8 mouse cellular contexts compared by ENCODE assay signal in genomic region chr9:50776162-50776760, GRCm38 (mm10). TPM values are rescaled to one million over a fixed set of nuclear protein-coding genes. Genes with fewer than 3 reads are reported as not detected.
DNase-seq lines count a peak whose midpoint lies in the region; ATAC-seq and TF ChIP-seq lines count a peak whose summit lies in the region.

No protein-coding gene starts in this region.

- TF ChIP-seq CTCF in intestine, postnatal 0 days (IDR thresholded peaks at IDR 0.05; ENCODE audit: low read depth), result no peak

- WGBS in liver, embryonic 11.5 days, result 60% methylated on average over 11 of the region's 11 CpGs
- WGBS in embryonic facial prominence, embryonic 14.5 days, result 63% methylated on average over 11 of the region's 11 CpGs
- 28% methylated on average over 11 of the region's 11 CpGs for WGBS in intestine, postnatal 0 days
- 50% methylated on average over 11 of the region's 11 CpGs for WGBS in neural tube, embryonic 14.5 days

- DNase-seq in liver, embryonic 11.5 days (ENCODE audit: low spot score), result no peak
- DNase-seq in liver, result no peak
- no peak for DNase-seq in embryonic facial prominence, embryonic 14.5 days (ENCODE audit: low spot score)
- DNase-seq in gastrocnemius, postnatal 10 days, result no peak
- DNase-seq in left cerebral cortex, adult 18-20 months (ENCODE audit: low spot score in 2 of 2), result no peak

- no peaks in the 10 kb centered on the region for H3K9me3 ChIP-seq in liver, embryonic 11.5 days (ENCODE audit: control insufficient read depth, low read length)
- H3K9me3 ChIP-seq in embryonic facial prominence, embryonic 14.5 days (ENCODE audit: control insufficient read depth, low read length), result no peaks in the 10 kb centered on the region
- H3K9me3 ChIP-seq in intestine, postnatal 0 days (ENCODE audit: control insufficient read depth), result no peaks in the 10 kb centered on the region
- H3K9me3 ChIP-seq in neural tube, embryonic 14.5 days (ENCODE audit: control insufficient read depth, low read length), result no peaks in the 10 kb centered on the region

- peak overlapping the region; percentile 84 for H3K4me2 ChIP-seq in liver, embryonic 11.5 days
- H3K4me2 ChIP-seq in embryonic facial prominence, embryonic 14.5 days (ENCODE audit: low read depth, low read length), result peak overlapping the region; percentile 83
- peak overlapping the region; percentile 96 for H3K4me2 ChIP-seq in intestine, postnatal 0 days (replicated peaks; ENCODE audit: low read depth)
- H3K4me2 ChIP-seq in neural tube, embryonic 14.5 days (ENCODE audit: low read depth, low read length), result peak overlapping the region; percentile 70

- peaks cover 8% of the 10 kb centered on the region for H3K36me3 ChIP-seq in liver, embryonic 11.5 days (ENCODE audit: control insufficient read depth, insufficient read depth, low read length)
- H3K36me3 ChIP-seq in embryonic facial prominence, embryonic 14.5 days (ENCODE audit: control insufficient read depth, insufficient read depth, low read length), result peaks cover 48% of the 10 kb centered on the region
- H3K36me3 ChIP-seq in intestine, postnatal 0 days (ENCODE audit: control insufficient read depth, insufficient read depth), result peaks cover 19% of the 10 kb centered on the region
- H3K36me3 ChIP-seq in neural tube, embryonic 14.5 days (ENCODE audit: control insufficient read depth, insufficient read depth, low read length), result peaks cover 9% of the 10 kb centered on the region; the same call in 1 of the 2 replicates

- peak overlapping the region; percentile 89 for H3K4me3 ChIP-seq in liver, embryonic 11.5 days (ENCODE audit: low read depth, low read length)
- H3K4me3 ChIP-seq in embryonic facial prominence, embryonic 14.5 days (ENCODE audit: low read depth, low read length), result peak overlapping the region; percentile 95
- peak overlapping the region; percentile 89 for H3K4me3 ChIP-seq in intestine, postnatal 0 days (ENCODE audit: low read depth, low read length)
- H3K4me3 ChIP-seq in neural tube, embryonic 14.5 days (ENCODE audit: low read depth, low read length), result peak overlapping the region; percentile 48

- H3K4me1 ChIP-seq in liver, embryonic 11.5 days (replicated peaks; ENCODE audit: control insufficient read depth, insufficient read depth, low read length), result peaks cover 15% of the 10 kb centered on the region
- peaks cover 15% of the 10 kb centered on the region; the same call in 1 of the 2 replicates for H3K4me1 ChIP-seq in embryonic facial prominence, embryonic 14.5 days (ENCODE audit: control insufficient read depth, insufficient read depth, low read length)
- 0 out of 2 replicates have a peak, but pooled peaks cover 4% of the 10 kb centered on the region for H3K4me1 ChIP-seq in intestine, postnatal 0 days (replicated peaks; ENCODE audit: control insufficient read depth, insufficient read depth, low read length)
- H3K4me1 ChIP-seq in neural tube, embryonic 14.5 days (ENCODE audit: control insufficient read depth, insufficient read depth, low read length), result peaks cover 11% of the 10 kb centered on the region; the same call in 1 of the 2 replicates

- no peak overlapping the region for H3K27ac ChIP-seq in liver, embryonic 11.5 days (ENCODE audit: low read depth, low read length)
- H3K27ac ChIP-seq in embryonic facial prominence, embryonic 14.5 days (replicated peaks; ENCODE audit: low read depth, low read length), result 0 out of 2 replicates have a peak overlapping the region, but pooled peaks have one; percentile 90
- peak overlapping the region; percentile 88; the same call in 1 of the 2 replicates for H3K27ac ChIP-seq in intestine, postnatal 0 days (ENCODE audit: low read depth, low read length)
- H3K27ac ChIP-seq in neural tube, embryonic 14.5 days (ENCODE audit: low read depth, low read length), result no peak overlapping the region; the same call in 1 of the 2 replicates

- peak overlapping the region; percentile 80 for H3K9ac ChIP-seq in liver, embryonic 11.5 days (ENCODE audit: low read depth, low read length)
- peak overlapping the region; percentile 93 for H3K9ac ChIP-seq in embryonic facial prominence, embryonic 14.5 days (ENCODE audit: low read depth, low read length)
- H3K9ac ChIP-seq in intestine, postnatal 0 days (ENCODE audit: low read depth, low read length), result no peak overlapping the region
- H3K9ac ChIP-seq in neural tube, embryonic 14.5 days (replicated peaks; ENCODE audit: low read depth, low read length), result peak overlapping the region; percentile 62

- no peaks in the 10 kb centered on the region for H3K27me3 ChIP-seq in liver, embryonic 11.5 days (replicated peaks; ENCODE audit: control insufficient read depth, insufficient read depth, low read length)
- no peaks in the 10 kb centered on the region for H3K27me3 ChIP-seq in embryonic facial prominence, embryonic 14.5 days (replicated peaks; ENCODE audit: control insufficient read depth, insufficient read depth, low read length)
- no peaks in the 10 kb centered on the region for H3K27me3 ChIP-seq in intestine, postnatal 0 days (replicated peaks; ENCODE audit: control insufficient read depth, insufficient read depth, low read length)
- H3K27me3 ChIP-seq in neural tube, embryonic 14.5 days (ENCODE audit: control insufficient read depth, insufficient read depth, low read length), result no peaks in the 10 kb centered on the region

- no peak for ATAC-seq in liver, embryonic 11.5 days (replicated peaks; ENCODE audit: low FRiP score)
- no peak for ATAC-seq in embryonic facial prominence, embryonic 14.5 days (ENCODE audit: low read depth)
- ATAC-seq in intestine, postnatal 0 days, result peak; percentile 63
- ATAC-seq in neural tube, embryonic 14.5 days (ENCODE audit: low read depth), result no peak
- ATAC-seq in granulocyte monocyte progenitor cell, adult 5-6 weeks (replicated peaks; ENCODE audit: poor library complexity, severe bottlenecking), result no peak

RNA-seq across cellular contexts. Expression of gene 1110032A03Rik, which starts 0.9 kb away (rescaled TPM):
- 16.2 and 17.5 TPM in 2 replicates for polyA plus RNA-seq in liver, embryonic 11.5 days (2014; fragmentation: Nextera tagmentation; extraction: Ambion mirVana)
- polyA plus RNA-seq in embryonic facial prominence, embryonic 14.5 days (2014; fragmentation: Nextera tagmentation; extraction: Ambion mirVana), result 32.5 and 41.2 TPM in 2 replicates
- 35.6 and 38.6 TPM in 2 replicates for polyA plus RNA-seq in intestine, postnatal 0 days (2015; fragmentation: Nextera tagmentation; extraction: Ambion mirVana)
- 64.1 and 66.7 TPM in 2 replicates for polyA plus RNA-seq in neural tube, embryonic 14.5 days (2014; fragmentation: Nextera tagmentation; extraction: Ambion mirVana)
- total RNA-seq in granulocyte monocyte progenitor cell, adult 5-6 weeks (2014; fragmentation: Nextera tagmentation), result 19.9 and 22.7 TPM in 2 replicates
- total RNA-seq in granulocyte monocyte progenitor cell, adult 5-6 weeks (2017), result 11.2 and 16.3 TPM in 2 replicates
- 10 to 100 TPM; 11.4 to 12.6 TPM for total RNA-seq in gastrocnemius, postnatal 10 days (2021)
- 10 to 100 TPM; 33.6 to 37.6 TPM for total RNA-seq in left cerebral cortex, adult 18-20 months (2021)

RNA-seq across cellular contexts. Expression of gene Alg9, which starts 1.4 kb away (rescaled TPM):
- polyA plus RNA-seq in liver, embryonic 11.5 days (2014; fragmentation: Nextera tagmentation; extraction: Ambion mirVana), result 33.0 and 40.0 TPM in 2 replicates
- polyA plus RNA-seq in embryonic facial prominence, embryonic 14.5 days (2014; fragmentation: Nextera tagmentation; extraction: Ambion mirVana), result 35.7 and 38.2 TPM in 2 replicates
- polyA plus RNA-seq in intestine, postnatal 0 days (2015; fragmentation: Nextera tagmentation; extraction: Ambion mirVana), result 15.6 and 17.3 TPM in 2 replicates
- polyA plus RNA-seq in neural tube, embryonic 14.5 days (2014; fragmentation: Nextera tagmentation; extraction: Ambion mirVana), result 59.8 and 60.3 TPM in 2 replicates
- 25.1 and 30.7 TPM in 2 replicates for total RNA-seq in granulocyte monocyte progenitor cell, adult 5-6 weeks (2014; fragmentation: Nextera tagmentation)
- total RNA-seq in granulocyte monocyte progenitor cell, adult 5-6 weeks (2017), result 22.7 TPM in 2 replicates
- 10 to 100 TPM in 1 of 2 experiments, 1 to 10 TPM in 1; 8.2 to 13.4 TPM for total RNA-seq in gastrocnemius, postnatal 10 days (2021)
- 10 to 100 TPM; 24.5 to 32.6 TPM for total RNA-seq in left cerebral cortex, adult 18-20 months (2021)

RNA-seq across cellular contexts. Expression of gene Fdxacb1, which starts 8.2 kb away (rescaled TPM):
- 15.7 and 16.0 TPM in 2 replicates for polyA plus RNA-seq in liver, embryonic 11.5 days (2014; fragmentation: Nextera tagmentation; extraction: Ambion mirVana)
- 10.2 and 14.2 TPM in 2 replicates for polyA plus RNA-seq in embryonic facial prominence, embryonic 14.5 days (2014; fragmentation: Nextera tagmentation; extraction: Ambion mirVana)
- 5.1 and 6.1 TPM in 2 replicates for polyA plus RNA-seq in intestine, postnatal 0 days (2015; fragmentation: Nextera tagmentation; extraction: Ambion mirVana)
- polyA plus RNA-seq in neural tube, embryonic 14.5 days (2014; fragmentation: Nextera tagmentation; extraction: Ambion mirVana), result 11.2 and 11.5 TPM in 2 replicates
- total RNA-seq in granulocyte monocyte progenitor cell, adult 5-6 weeks (2014; fragmentation: Nextera tagmentation), result 9.8 and 14.9 TPM in 2 replicates
- total RNA-seq in granulocyte monocyte progenitor cell, adult 5-6 weeks (2017), result 6.3 and 7.1 TPM in 2 replicates
- total RNA-seq in gastrocnemius, postnatal 10 days (2021), result 1 to 10 TPM; 4.0 to 4.9 TPM
- 1 to 10 TPM; 5.4 to 6.2 TPM for total RNA-seq in left cerebral cortex, adult 18-20 months (2021)

RNA-seq across cellular contexts. Expression of gene Hspb2, which starts 24.1 kb away (rescaled TPM):
- polyA plus RNA-seq in liver, embryonic 11.5 days (2014; fragmentation: Nextera tagmentation; extraction: Ambion mirVana), result 1.3 and 2.3 TPM in 2 replicates
- 112 and 136 TPM in 2 replicates for polyA plus RNA-seq in embryonic facial prominence, embryonic 14.5 days (2014; fragmentation: Nextera tagmentation; extraction: Ambion mirVana)
- polyA plus RNA-seq in intestine, postnatal 0 days (2015; fragmentation: Nextera tagmentation; extraction: Ambion mirVana), result 10.3 and 10.4 TPM in 2 replicates
- polyA plus RNA-seq in neural tube, embryonic 14.5 days (2014; fragmentation: Nextera tagmentation; extraction: Ambion mirVana), result 0.72 TPM in 1 of 2 replicates, not detected in the other
- not detected in 2 replicates for total RNA-seq in granulocyte monocyte progenitor cell, adult 5-6 weeks (2014; fragmentation: Nextera tagmentation)
- not detected in 2 replicates for total RNA-seq in granulocyte monocyte progenitor cell, adult 5-6 weeks (2017)
- total RNA-seq in gastrocnemius, postnatal 10 days (2021), result 100 to 1,000 TPM; 120 to 128 TPM
- total RNA-seq in left cerebral cortex, adult 18-20 months (2021), result 1 to 10 TPM; 2.4 to 2.6 TPM

RNA-seq across cellular contexts. Expression of gene Cryab, which starts 25.1 kb away (rescaled TPM):
- 8.0 and 13.7 TPM in 2 replicates for polyA plus RNA-seq in liver, embryonic 11.5 days (2014; fragmentation: Nextera tagmentation; extraction: Ambion mirVana)
- polyA plus RNA-seq in embryonic facial prominence, embryonic 14.5 days (2014; fragmentation: Nextera tagmentation; extraction: Ambion mirVana), result 218 and 275 TPM in 2 replicates
- 80.4 and 83.2 TPM in 2 replicates for polyA plus RNA-seq in intestine, postnatal 0 days (2015; fragmentation: Nextera tagmentation; extraction: Ambion mirVana)
- polyA plus RNA-seq in neural tube, embryonic 14.5 days (2014; fragmentation: Nextera tagmentation; extraction: Ambion mirVana), result 3.4 and 14.5 TPM in 2 replicates
- total RNA-seq in granulocyte monocyte progenitor cell, adult 5-6 weeks (2014; fragmentation: Nextera tagmentation), result 1.6 TPM in 1 of 2 replicates, not detected in the other
- total RNA-seq in granulocyte monocyte progenitor cell, adult 5-6 weeks (2017), result 2.5 TPM in 1 of 2 replicates, not detected in the other
- total RNA-seq in gastrocnemius, postnatal 10 days (2021), result 100 to 1,000 TPM; 667 to 687 TPM
- 100 to 1,000 TPM; 122 to 161 TPM for total RNA-seq in left cerebral cortex, adult 18-20 months (2021)

Comparison
In these comparisons a context has a peak if more than half of its experiments do, and no peak if none do; other contexts are left out.
1. H3K27ac ChIP-seq: peak in embryonic facial prominence, embryonic 14.5 days (single experiment) and intestine, postnatal 0 days (single experiment); none in liver, embryonic 11.5 days (single experiment) and neural tube, embryonic 14.5 days (single experiment).
2. Peak in every context shown above with its lines, with median percentiles within 50 percentile points of each other: H3K4me2 ChIP-seq and H3K4me3 ChIP-seq.